Mouse (Mus musculus) macrophage (primary cell): ENCODE measurements around the gene Usp40. TPM values are rescaled to one million over a fixed set of nuclear protein-coding genes. Genes with fewer than 3 reads are reported as not detected.
"Not testable (repeated sequence)": the region's sequence is repeated elsewhere in the genome, so short reads cannot be mapped to it uniquely, and the experiment has no call there.

Experiments used
- H3K27ac ChIP-seq: fragments of 350-480 bp; formaldehyde crosslinking; 2 replicates; pipeline ENCODE4 v1.9.0; 2021
- H3K36me3 ChIP-seq: fragments of 350-480 bp; formaldehyde crosslinking; 2 replicates; pipeline ENCODE4 v1.9.0; 2021; ENCODE audit errors: inconsistent target
- H3K4me3 ChIP-seq: fragments of 350-480 bp; formaldehyde crosslinking; 2 replicates; pipeline ENCODE4 v1.9.0; 2021; ENCODE audit errors: inconsistent target
- H3K79me2 ChIP-seq: fragments of 350-480 bp; formaldehyde crosslinking; 2 replicates; pipeline ENCODE4 v1.9.0; 2021; ENCODE audit errors: inconsistent target
- WGBS: methylation state at CpG from one replicate; pipeline ENCODE4 v1.1.7; 2026; ENCODE audit warnings: inconsistent platforms; ENCODE audit not compliant: missing documents; 5-methylcytosine and 5-hydroxymethylcytosine counted together
- polyA plus RNA-seq: library from polyadenylated mRNA; stranded (reverse); fragments of 250-400 nt; gene quantifications from 3 replicates; pipeline ENCODE4 v1.2.4, GENCODE M21; 2018; ENCODE audit warnings: inconsistent platforms
- total RNA-seq, 78 experiments: library from RNA; depleted of rRNA; stranded (reverse); fragments of 250-400 nt; gene quantifications; 1 replicate in 9 of 78; 2 replicates in 24 of 78; 3 replicates in 43 of 78; 4 replicates in 2 of 78; pipeline ENCODE4 v1.2.4; 2018; ENCODE audit warnings: inconsistent platforms in 56 of 78

Usp40 gene
- 100 to 1,000 TPM in 18 of 26 experiments, 10 to 100 TPM in 8; 55.5 to 171 (median 125) TPM for total RNA-seq (2018; cell fraction: chromatin; rRNA removed)
- total RNA-seq (2018; cell fraction: cytosol; rRNA removed), result 10 to 100 TPM in 18 of 26 experiments, 1 to 10 TPM in 8; 6.1 to 16.8 (median 11.0) TPM
- 100 to 1,000 TPM in 1 of 26 experiments, 10 to 100 TPM in 25; 26.8 to 115 (median 57.3) TPM for total RNA-seq (2018; cell fraction: nucleus; rRNA removed)
- 8.1 to 11.4 TPM (median 11.0 TPM) in 3 replicates for polyA plus RNA-seq

GRCm38 (mm10) chr1:88008211-88008697 is at the start of gene Usp40:
Gene Usp40 (minus strand): TSS chr1:88008551.
- peaks cover 4% of the 10 kb centered on the region; the same call in 1 of the 2 replicates for H3K79me2 ChIP-seq
- peak within 1 kb of the TSS; percentile 44 for H3K27ac ChIP-seq
- under 1% methylated on average over 45 of the region's 45 CpGs for WGBS
- peaks cover under 1% of the 10 kb centered on the region; the same call in 1 of the 2 replicates for H3K36me3 ChIP-seq
- peak within 1 kb of the TSS; percentile 52 for H3K4me3 ChIP-seq

GRCm38 (mm10) chr1:88055088-88055487 is 46.7 kb upstream of the Usp40 start, which contains the start of gene Ugt1a10:
Gene Ugt1a10 (plus strand): TSS chr1:88055388.
- Histone ChIP-seq H3K4me3 (no peak within 1 kb of the TSS), H3K79me2 (no peaks in the 10 kb centered on the region), H3K36me3 (no peaks in the 10 kb centered on the region), H3K27ac (no peak within 1 kb of the TSS)
- WGBS, result 100% methylated on average over 1 of the region's 1 CpGs

- H3K27ac ChIP-seq, H3K79me2 ChIP-seq, H3K4me3 ChIP-seq, H3K36me3 ChIP-seq: not testable (repeated sequence)
- WGBS, result 74% methylated on average over 2 of the region's 2 CpGs
These were observed 39.1 kb upstream of the Usp40 start for GRCm38 (mm10) chr1:88047408-88047807.

- H3K27ac ChIP-seq, H3K4me3 ChIP-seq, H3K36me3 ChIP-seq, H3K79me2 ChIP-seq: not testable (repeated sequence)
- WGBS, result 100% methylated on average over 1 of the region's 5 CpGs
These were observed 36.6 kb upstream of the Usp40 start for GRCm38 (mm10) chr1:88044832-88045437.

GRCm38 (mm10) chr1:88043044-88043443 is 34.7 kb upstream of the Usp40 start:
- H3K36me3 ChIP-seq, H3K4me3 ChIP-seq, H3K79me2 ChIP-seq, H3K27ac ChIP-seq: not testable (repeated sequence)
- WGBS, result no CpG with 5 or more reads among the region's 2 CpGs

GRCm38 (mm10) chr1:88025244-88025643 is 16.9 kb upstream of the Usp40 start:
- not testable (repeated sequence) for H3K27ac ChIP-seq
- WGBS, result 88% methylated on average over 3 of the region's 3 CpGs

GRCm38 (mm10) chr1:88015371-88015770 is 7.0 kb upstream of the Usp40 start:
- Histone ChIP-seq H3K27ac (no peak overlapping the region), H3K4me3 (no peak overlapping the region), H3K79me2 (no peaks in the 10 kb centered on the region), H3K36me3 (no peaks in the 10 kb centered on the region)
- WGBS, result 89% methylated on average over 6 of the region's 6 CpGs

More at GRCm38 (mm10) chr1:88025244-88025643, 16.9 kb upstream of the Usp40 start:
- H3K4me3 ChIP-seq, H3K36me3 ChIP-seq, H3K79me2 ChIP-seq: not testable (repeated sequence)

GRCm38 (mm10) chr1:88014671-88015070 is 6.3 kb upstream of the Usp40 start:
- Histone ChIP-seq H3K36me3 (no peaks in the 10 kb centered on the region), H3K79me2 (no peaks in the 10 kb centered on the region), H3K4me3 (no peak overlapping the region), H3K27ac (no peak overlapping the region)
- WGBS, result 94% methylated on average over 4 of the region's 4 CpGs

GRCm38 (mm10) chr1:88014194-88014593 is 5.8 kb upstream of the Usp40 start:
- Histone ChIP-seq H3K36me3 (no peaks in the 10 kb centered on the region), H3K4me3 (no peak overlapping the region), H3K27ac (no peak overlapping the region), H3K79me2 (no peaks in the 10 kb centered on the region)
- WGBS, result 85% methylated on average over 4 of the region's 4 CpGs

GRCm38 (mm10) chr1:88013726-88014125 is 5.4 kb upstream of the Usp40 start:
- H3K27ac ChIP-seq, result no peak overlapping the region
- 76% methylated on average over 3 of the region's 3 CpGs for WGBS
- no peak overlapping the region for H3K4me3 ChIP-seq
- no peaks in the 10 kb centered on the region for H3K79me2 ChIP-seq
- H3K36me3 ChIP-seq, result no peaks in the 10 kb centered on the region

- Histone ChIP-seq H3K4me3 (no peak overlapping the region), H3K27ac (no peak overlapping the region), H3K79me2 (peaks cover 4% of the 10 kb centered on the region; the same call in 1 of the 2 replicates), H3K36me3 (no peaks in the 10 kb centered on the region; the same call in 1 of the 2 replicates)
- 83% methylated on average over 3 of the region's 3 CpGs for WGBS
These were observed 1.2 kb upstream of the Usp40 start for GRCm38 (mm10) chr1:88009521-88009920.

- 0 out of 2 replicates have a peak overlapping the region, but pooled peaks have one; percentile 40 for H3K27ac ChIP-seq
- peak overlapping the region; percentile 52 for H3K4me3 ChIP-seq
- H3K79me2 ChIP-seq, result peaks cover 4% of the 10 kb centered on the region; the same call in 1 of the 2 replicates
- H3K36me3 ChIP-seq, result no peaks in the 10 kb centered on the region; the same call in 1 of the 2 replicates
- whole genome bisulfite sequencing, result 62% methylated on average over 4 of the region's 4 CpGs
These were observed 384 bp upstream of the Usp40 start for GRCm38 (mm10) chr1:88008735-88009134.

GRCm38 (mm10) chr1:88007692-88008210 is 600 bp downstream of the Usp40 start:
- H3K4me3 ChIP-seq, result peak overlapping the region; percentile 52
- H3K27ac ChIP-seq, result peak overlapping the region; percentile 44
- peaks cover 4% of the 10 kb centered on the region; the same call in 1 of the 2 replicates for H3K79me2 ChIP-seq
- 10% methylated on average over 5 of the region's 5 CpGs for WGBS
- H3K36me3 ChIP-seq, result peaks cover 6% of the 10 kb centered on the region; the same call in 1 of the 2 replicates

GRCm38 (mm10) chr1:87992716-87993115 is 15.6 kb downstream of the Usp40 start:
- Histone ChIP-seq H3K36me3 (peaks cover 84% of the 10 kb centered on the region), H3K27ac (no peak overlapping the region), H3K79me2 (no peaks in the 10 kb centered on the region), H3K4me3 (no peak overlapping the region)
- WGBS, result 100% methylated on average over 2 of the region's 2 CpGs

- Histone ChIP-seq H3K27ac (no peak overlapping the region), H3K4me3 (no peak overlapping the region), H3K36me3 (peaks cover 87% of the 10 kb centered on the region), H3K79me2 (no peaks in the 10 kb centered on the region)
- WGBS, result 96% methylated on average over 4 of the region's 4 CpGs
These were observed 26.1 kb downstream of the Usp40 start for GRCm38 (mm10) chr1:87982291-87982690.
